Mouse (Mus musculus) liver, adult (tissue): ENCODE results near the gene Mfsd14b.

Experiments used
- GATA4 ChIP-seq: IDR thresholded peaks from 2 replicates; pipeline ENCODE4 v1.6.1; 2014; ENCODE audit warnings: mild to moderate bottlenecking, low read length; ENCODE audit not compliant: insufficient replicate concordance

Gene Mfsd14b

GRCm38 (mm10) chr13:65112459-65113110 is at the start of gene Mfsd14b:
Gene Mfsd14b, minus strand, starts transcription at chr13:65112975.
- TF ChIP-seq GATA4: no peak

GRCm38 (mm10) chr13:65149940-65150339 is 37.2 kb upstream of the Mfsd14b start, which contains the start of gene Olfr466:
Gene Olfr466, plus strand, starts transcription at chr13:65150240.
- no peak for TF ChIP-seq GATA4

GRCm38 (mm10) chr13:65137789-65138188 is 25.0 kb upstream of the Mfsd14b start, which contains the start of gene Olfr465-ps1:
Gene Olfr465-ps1, plus strand, starts transcription at chr13:65138089.
- TF ChIP-seq GATA4: no peak

- TF ChIP-seq GATA4: no peak
These were observed 14.5 kb upstream of the Mfsd14b start for GRCm38 (mm10) chr13:65127063-65127847.

- no peak for TF ChIP-seq GATA4
These were observed 9.3 kb upstream of the Mfsd14b start for GRCm38 (mm10) chr13:65122111-65122510.

- no peak for TF ChIP-seq GATA4
These were observed 8.2 kb upstream of the Mfsd14b start for GRCm38 (mm10) chr13:65120984-65121383.

GRCm38 (mm10) chr13:65113239-65113638 is 464 bp upstream of the Mfsd14b start:
- no peak for TF ChIP-seq GATA4

GRCm38 (mm10) chr13:65111961-65112360 is 814 bp downstream of the Mfsd14b start:
- TF ChIP-seq GATA4: no peak

- TF ChIP-seq GATA4: no peak
These were observed 11.5 kb downstream of the Mfsd14b start for GRCm38 (mm10) chr13:65101232-65101631.

GRCm38 (mm10) chr13:65100678-65101077 is 12.1 kb downstream of the Mfsd14b start:
- no peak for TF ChIP-seq GATA4

GRCm38 (mm10) chr13:65097018-65097417 is 15.8 kb downstream of the Mfsd14b start:
- TF ChIP-seq GATA4: no peak

GRCm38 (mm10) chr13:65095923-65096322 is 16.9 kb downstream of the Mfsd14b start:
- TF ChIP-seq GATA4: no peak

GRCm38 (mm10) chr13:65069969-65070368 is 42.8 kb downstream of the Mfsd14b start:
- TF ChIP-seq GATA4: no peak

- TF ChIP-seq GATA4: no peak
These were observed 60.1 kb downstream of the Mfsd14b start, which contains the start of gene Prss47 for GRCm38 (mm10) chr13:65052660-65053059. Gene Prss47, minus strand, starts transcription at chr13:65052760.

- TF ChIP-seq GATA4: no peak
These were observed 77.7 kb downstream of the Mfsd14b start for GRCm38 (mm10) chr13:65035057-65035456.

GRCm38 (mm10) chr13:65032758-65033157 is 80.0 kb downstream of the Mfsd14b start, which contains the start of gene Spata31d1c:
Gene Spata31d1c, plus strand, starts transcription at chr13:65033058.
- no peak for TF ChIP-seq GATA4
